Mouse (Mus musculus): Measurements from ENCODE around the gene Camkk1. TPM values are rescaled to one million over a fixed set of nuclear protein-coding genes. Genes with fewer than 3 reads are reported as not detected.

Gene Camkk1
- polyA plus RNA-seq, 3 experiments from 2014 or later: 0.92 to 3.2 (median 3.0) TPM

DNA sequence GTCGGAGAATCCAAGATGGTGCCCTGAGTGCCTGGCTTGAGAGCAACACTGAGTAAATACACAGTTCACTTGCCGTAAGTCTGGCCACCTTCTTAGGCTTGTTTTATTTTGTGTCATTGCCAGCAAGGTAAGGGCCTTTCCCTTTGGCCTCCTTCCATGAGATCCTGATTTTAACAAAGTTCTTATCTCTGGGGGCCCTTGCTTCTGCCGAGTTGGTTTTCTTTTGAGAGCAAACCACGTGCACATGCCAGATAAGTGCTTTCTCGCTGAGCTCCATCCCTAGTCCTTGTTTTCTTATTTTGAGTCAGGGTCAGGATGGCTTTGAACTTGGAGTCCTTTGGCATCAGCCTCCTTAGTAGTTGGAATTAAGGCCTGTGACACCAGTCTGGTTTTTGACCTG lies 38.9 kb downstream of the Camkk1 start:
- ATAC-seq: no peak

DNA sequence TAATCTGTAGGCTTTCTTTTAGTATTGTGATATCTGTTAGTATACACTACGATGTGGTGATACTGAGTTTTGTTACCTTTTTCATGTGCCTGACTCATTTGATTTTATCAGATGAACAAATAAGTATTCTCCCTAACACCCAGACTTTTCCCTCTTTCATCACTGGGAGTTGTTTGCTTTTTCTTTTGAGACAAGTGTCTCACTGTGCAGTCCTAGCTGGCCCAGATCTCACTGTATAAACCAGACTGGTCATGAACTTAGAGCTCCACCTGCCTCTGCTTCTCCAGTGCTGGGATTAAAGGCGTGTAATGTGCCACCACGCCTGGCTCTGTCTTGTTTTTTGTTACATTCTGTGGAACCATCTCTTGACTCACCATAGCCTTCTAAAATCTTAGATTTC lies 40.8 kb downstream of the Camkk1 start:
- ATAC-seq: no peak

- no peak for ATAC-seq
Measured at GRCm38 (mm10) chr11:73061413-73061812, 42.6 kb downstream of the Camkk1 start.

GRCm38 (mm10) chr11:73071839-73072238 lies 53.0 kb downstream of the Camkk1 start:
- peak; percentile 84 for ATAC-seq

DNA sequence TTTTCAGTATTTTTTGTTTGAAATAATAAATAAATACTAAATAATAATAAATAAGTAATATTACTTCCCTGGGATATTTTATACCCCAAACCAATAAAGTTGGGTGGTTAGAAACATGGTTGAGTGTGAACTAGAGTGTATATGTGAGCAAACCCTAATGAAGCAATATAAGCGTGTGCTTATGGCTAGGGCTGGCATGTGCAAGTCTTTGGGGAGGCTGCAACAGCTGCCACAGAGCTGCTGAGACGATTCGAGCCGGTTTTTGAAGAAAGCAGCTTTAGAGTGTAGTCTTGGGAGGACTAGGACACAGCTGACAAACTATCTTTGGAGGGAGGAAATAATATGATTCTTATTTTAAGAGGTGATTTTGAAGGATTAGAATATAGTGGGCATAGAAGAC lies 57.5 kb downstream of the Camkk1 start:
- ATAC-seq: no peak

DNA sequence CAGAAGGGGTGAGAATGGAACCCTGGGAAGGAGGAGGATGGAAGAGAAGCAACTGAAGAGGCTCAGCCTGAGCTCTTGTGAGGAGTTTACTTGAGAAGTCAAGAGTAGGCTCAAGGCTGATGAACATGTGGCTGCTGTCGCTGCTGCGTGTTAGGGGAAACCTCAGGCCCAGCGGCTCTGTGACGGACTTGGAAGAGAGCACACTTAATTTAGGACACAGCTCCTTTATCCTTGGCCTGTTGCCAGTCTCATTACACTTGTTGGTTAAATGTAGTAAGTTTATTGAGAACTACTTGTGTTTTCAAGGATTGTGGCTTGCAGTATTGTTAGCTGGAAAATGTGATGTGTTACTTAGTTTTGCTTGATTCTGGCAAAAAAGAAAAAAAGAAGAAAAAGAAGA lies 57.9 kb downstream of the Camkk1 start:
- no peak for ATAC-seq

DNA sequence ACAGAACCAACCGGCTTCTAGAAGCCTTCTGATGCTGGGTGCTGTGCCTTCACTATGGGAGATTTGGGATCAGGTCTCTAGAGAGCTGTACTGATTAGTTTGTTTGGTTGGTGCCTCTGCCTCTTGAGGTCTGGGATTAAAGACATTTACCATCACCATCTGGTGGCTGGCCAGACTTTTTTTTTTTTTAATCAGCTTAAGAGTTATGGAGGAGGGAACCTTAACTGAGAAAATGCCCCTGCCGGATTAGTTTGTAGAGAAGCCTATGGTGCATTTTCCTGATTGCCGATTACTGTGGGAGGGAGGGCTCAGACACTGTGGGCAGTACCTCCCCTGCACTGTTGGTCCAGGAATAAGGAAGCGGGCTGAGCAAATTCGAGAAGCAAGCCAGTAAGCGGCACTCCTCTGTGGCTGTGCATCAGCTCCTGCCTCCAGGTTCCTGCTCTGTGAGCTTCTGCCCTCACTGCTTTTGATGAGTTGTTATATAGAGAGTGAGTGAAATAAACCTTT lies 58.5 kb downstream of the Camkk1 start:
- ATAC-seq: no peak

- no peak for ATAC-seq
Measured at GRCm38 (mm10) chr11:73078615-73079014, 59.8 kb downstream of the Camkk1 start.

- ATAC-seq: no peak
Measured at GRCm38 (mm10) chr11:73080306-73080705, 61.5 kb downstream of the Camkk1 start.

- ATAC-seq: peak; percentile 80
Measured at GRCm38 (mm10) chr11:73084303-73084702, 65.5 kb downstream of the Camkk1 start.

DNA sequence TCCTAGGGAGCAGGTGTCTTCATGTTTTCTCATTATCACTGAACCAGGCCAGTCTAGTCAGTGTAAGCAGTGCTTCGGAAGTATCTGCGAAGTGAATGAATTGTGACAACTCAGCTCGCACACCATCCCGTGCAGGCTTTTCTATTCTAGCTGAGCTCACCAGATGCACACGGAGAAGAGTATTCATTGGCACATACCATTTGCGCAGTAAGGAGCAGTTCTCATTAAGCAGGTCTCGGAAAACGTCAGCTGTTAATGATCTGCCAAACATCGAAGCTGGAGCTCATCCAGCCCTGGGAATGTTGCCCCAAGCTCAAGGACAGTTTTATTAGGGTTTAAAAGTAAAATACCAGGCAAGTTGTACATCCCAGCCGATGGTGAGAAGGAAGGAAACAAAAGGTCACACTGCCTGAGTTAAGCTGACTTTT lies 66.0 kb downstream of the Camkk1 start:
- ATAC-seq: no peak

GRCm38 (mm10) chr11:73085391-73085790 lies 66.6 kb downstream of the Camkk1 start:
- peak; percentile 37 for ATAC-seq

DNA sequence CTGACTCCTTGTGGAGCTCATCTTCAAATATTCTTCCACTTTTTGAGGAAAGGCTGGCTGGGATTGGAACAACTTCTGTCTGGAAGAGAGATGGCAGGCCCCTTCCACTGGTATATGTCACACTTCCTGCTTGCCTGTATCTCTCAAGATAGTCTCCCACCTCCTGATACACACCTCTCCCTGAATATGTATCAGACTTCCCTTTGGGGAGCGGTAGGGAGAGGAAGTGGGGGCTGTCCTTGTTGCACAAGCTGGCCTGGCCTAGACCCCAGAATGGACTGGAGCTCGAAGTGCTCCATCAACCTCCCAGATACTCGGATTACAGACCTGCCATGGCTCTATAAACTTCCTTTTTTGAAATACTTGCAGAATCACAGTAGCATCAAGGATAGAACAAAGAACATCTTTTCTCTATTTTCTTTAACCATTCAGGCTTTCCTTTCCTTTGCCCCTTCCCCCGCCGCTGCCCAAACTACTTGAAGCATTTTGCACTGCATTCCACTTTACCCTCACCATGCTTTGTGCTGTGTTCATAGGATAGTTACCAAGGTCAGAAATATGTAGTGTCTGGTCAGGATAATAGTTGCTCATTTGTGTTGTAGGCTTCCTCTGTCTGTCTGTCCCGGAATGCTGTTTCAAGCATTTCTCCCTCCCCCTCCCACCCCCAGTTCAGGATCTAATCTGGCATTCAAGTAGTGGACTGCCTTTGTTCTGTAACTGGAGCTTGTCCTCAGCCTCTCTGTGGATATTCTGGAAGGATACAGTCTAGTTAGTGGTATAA lies 69.1 kb downstream of the Camkk1 start:
- ATAC-seq: no peak

GRCm38 (mm10) chr11:73090283-73090682 lies 71.5 kb downstream of the Camkk1 start, which contains the start of gene Itgae:
TSS of gene Itgae (plus strand) at chr11:73090583.
- no peak for ATAC-seq

DNA sequence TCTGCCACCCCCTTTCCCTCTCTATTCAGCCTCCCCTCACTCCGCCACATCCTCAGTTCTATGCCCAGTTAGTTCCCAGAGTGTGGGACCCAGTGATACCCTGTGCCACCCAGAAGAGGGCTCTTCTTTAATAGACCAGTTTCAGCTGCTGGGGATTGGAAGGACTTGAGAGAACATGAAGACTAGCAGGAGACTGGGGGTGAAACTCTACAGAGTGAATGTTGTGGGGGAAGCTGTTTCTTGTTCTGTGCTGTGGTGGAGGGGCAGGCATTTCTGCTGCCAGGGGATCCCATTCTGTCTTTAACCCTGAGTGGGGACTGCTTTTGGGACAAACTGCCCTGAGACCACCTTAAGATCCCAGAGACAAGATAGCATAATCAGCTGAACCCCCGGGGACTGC lies 72.0 kb downstream of the Camkk1 start:
- no peak for ATAC-seq

Other genes starting within 250 kb of the Camkk1 start
- gene Cyb5d2, start 222.9 kb upstream of the Camkk1 start, polyA plus RNA-seq (2017; shearing (Covaris generic)): 1 to 10 TPM; 6.1 to 9.3 (median 9.2) TPM
- 10 to 100 TPM; 19.0 to 31.5 (median 26.8) TPM for gene Zzef1, start 222.8 kb upstream of the Camkk1 start, polyA plus RNA-seq (2017; shearing (Covaris generic))
- gene Atp2a3, start 57.8 kb upstream of the Camkk1 start, polyA plus RNA-seq (2017; shearing (Covaris generic)): 100 to 1,000 TPM in 1 of 3 experiments, 10 to 100 TPM in 2; 61.5 to 121 (median 72.5) TPM
- gene P2rx1, start 19.9 kb upstream of the Camkk1 start, polyA plus RNA-seq (2017; shearing (Covaris generic)): not detected
- 10 to 100 TPM; 12.6 to 21.1 (median 19.4) TPM for gene Ncbp3, start 28.8 kb downstream of the Camkk1 start, polyA plus RNA-seq (2017; shearing (Covaris generic))
- 100 to 1,000 TPM in 2 of 3 experiments, 10 to 100 TPM in 1; 30.7 to 110 (median 101) TPM for gene Itgae, start 71.6 kb downstream of the Camkk1 start, polyA plus RNA-seq (2017; shearing (Covaris generic))
- gene Haspin, start 119.3 kb downstream of the Camkk1 start, polyA plus RNA-seq (2017; shearing (Covaris generic)): 10 to 100 TPM in 1 of 3 experiments, 1 to 10 TPM in 2; 6.7 to 11.1 (median 8.1) TPM
- under 1 TPM in 2 of 3 experiments, not detected in 1; 0.23 to 0.24 TPM for gene P2rx5, start 141.4 kb downstream of the Camkk1 start, polyA plus RNA-seq (2017; shearing (Covaris generic))
- 10 to 100 TPM; 43.7 to 57.0 (median 49.4) TPM for gene Emc6, start 158.0 kb downstream of the Camkk1 start, polyA plus RNA-seq (2017; shearing (Covaris generic))
- gene Tax1bp3, start 158.1 kb downstream of the Camkk1 start, polyA plus RNA-seq (2017; shearing (Covaris generic)): 10 to 100 TPM; 20.9 to 43.7 (median 25.2) TPM
- 10 to 100 TPM in 2 of 3 experiments, 1 to 10 TPM in 1; 7.4 to 11.4 (median 11.3) TPM for gene Ctns, start 180.0 kb downstream of the Camkk1 start, polyA plus RNA-seq (2017; shearing (Covaris generic))
- gene Shpk, start 180.5 kb downstream of the Camkk1 start, polyA plus RNA-seq (2017; shearing (Covaris generic)): 1 to 10 TPM; 1.7 to 3.3 (median 2.7) TPM
- gene Trpv1, start 215.3 kb downstream of the Camkk1 start, polyA plus RNA-seq (2017; shearing (Covaris generic)): not detected
- not detected for gene Trpv3, start 248.4 kb downstream of the Camkk1 start, polyA plus RNA-seq (2017; shearing (Covaris generic))

Measured in inflammation-experienced regulatory T-cells, adult 6 months (primary cell).